Mouse (Mus musculus) inflammation-experienced regulatory T-cells, adult 16 weeks (primary cell): ENCODE measurements around the gene Ntmt1. TPM values are rescaled to one million over a fixed set of nuclear protein-coding genes. Genes with fewer than 3 reads are reported as not detected.

Source experiments
- polyA plus RNA-seq: library from polyadenylated mRNA; unstranded; fragments of 100-300 nt; shearing (Covaris generic); gene quantifications from one replicate; pipeline ENCODE4 v1.2.1, GENCODE M21; 2017

The Ntmt1 gene
- polyA plus RNA-seq: 46.1 TPM

GRCm38 (mm10) chr2:30807648-30808295 lies at the start of gene Ntmt1:
Gene Ntmt1 (plus strand): TSS chr2:30807826.

GRCm38 (mm10) chr2:30803604-30804003 lies 4.0 kb upstream of the Ntmt1 start, which contains the start of gene 1700001O22Rik:
Gene 1700001O22Rik (minus strand): TSS chr2:30803661.

GRCm38 (mm10) chr2:30830283-30830795 lies 22.7 kb downstream of the Ntmt1 start, which contains the start of gene Asb6:
Gene Asb6 (minus strand): TSS chr2:30830333.

GRCm38 (mm10) chr2:30834373-30835022 lies 26.9 kb downstream of the Ntmt1 start, which contains the start of gene Prrx2:
Gene Prrx2 (plus strand): TSS chr2:30834972.

Other genes with a start within 250 kb of the Ntmt1 start
- gene Cstad, start 212.8 kb upstream of the Ntmt1 start, polyA plus RNA-seq: 2.4 TPM
- 1.2 TPM for gene 1700001O22Rik, start 4.2 kb upstream of the Ntmt1 start, polyA plus RNA-seq
- 67.5 TPM for gene Asb6, start 22.5 kb downstream of the Ntmt1 start, polyA plus RNA-seq
- not detected for gene Prrx2, start 27.1 kb downstream of the Ntmt1 start, polyA plus RNA-seq
- not detected for gene Ptges, start 122.0 kb downstream of the Ntmt1 start, polyA plus RNA-seq
- gene Tor1b, start 145.1 kb downstream of the Ntmt1 start, polyA plus RNA-seq: 36.3 TPM
- gene Tor1a, start 160.1 kb downstream of the Ntmt1 start, polyA plus RNA-seq: 83.3 TPM
- gene BC005624, start 174.4 kb downstream of the Ntmt1 start, polyA plus RNA-seq: 95.7 TPM
- 35.3 TPM for gene Usp20, start 174.5 kb downstream of the Ntmt1 start, polyA plus RNA-seq